Mouse (Mus musculus) neural tube, embryonic 14.5 days (tissue): Measurements from ENCODE around the gene Sh2b2. TPM values are rescaled to one million over a fixed set of nuclear protein-coding genes. Genes with fewer than 3 reads are reported as not detected.

Experiments
- ATAC-seq: fragments of 200-750 bp; cut with Nextera tagmentation; 2 replicates; pipeline ENCODE4 v1.8.0; 2017; ENCODE audit warnings: low read depth, mild to moderate bottlenecking, moderate TSS enrichment, moderate library complexity
- H3K27ac ChIP-seq: fragments of 300-500 bp; sonication (generic); 2 replicates; pipeline ENCODE4 v1.5.1; 2014; ENCODE audit warnings: low read depth, mild to moderate bottlenecking, control low read depth, low read length, moderate library complexity, mixed read lengths
- H3K27me3 ChIP-seq: fragments of 300-500 bp; sonication (generic); 2 replicates; pipeline ENCODE4 v1.6.1; 2014; ENCODE audit warnings: low read length; ENCODE audit not compliant: control insufficient read depth, insufficient read depth
- H3K36me3 ChIP-seq: fragments of 300-500 bp; sonication (generic); 2 replicates; pipeline ENCODE4 v1.6.1; 2014; ENCODE audit warnings: low read length, mixed read lengths; ENCODE audit not compliant: control insufficient read depth, insufficient read depth
- H3K4me1 ChIP-seq: fragments of 300-500 bp; sonication (generic); 2 replicates; pipeline ENCODE4 v1.6.1; 2014; ENCODE audit warnings: low read length; ENCODE audit not compliant: control insufficient read depth, insufficient read depth
- H3K4me2 ChIP-seq: fragments of 300-500 bp; sonication (generic); 2 replicates; pipeline ENCODE4 v1.6.1; 2014; ENCODE audit warnings: mild to moderate bottlenecking, low read depth, low read length, control low read depth
- H3K4me3 ChIP-seq: fragments of 300-500 bp; sonication (generic); 2 replicates; pipeline ENCODE4 v1.5.1; 2014; ENCODE audit warnings: low read depth, low read length, control low read depth, mixed read lengths
- H3K9ac ChIP-seq: fragments of 300-500 bp; sonication (generic); replicated peaks from 2 replicates; pipeline ENCODE4 v1.6.1; 2014; ENCODE audit warnings: low read depth, mild to moderate bottlenecking, control low read depth, low read length, mixed read lengths
- H3K9me3 ChIP-seq: fragments of 300-500 bp; sonication (generic); 2 replicates; pipeline ENCODE4 v1.6.1; 2016; ENCODE audit warnings: low read length; ENCODE audit not compliant: control insufficient read depth
- whole genome bisulfite sequencing: fragments of 180-500 bp; shearing (Covaris S2); extraction: QIAGEN DNeasy Blood & Tissue Kit; methylation state at CpG from one replicate; pipeline ENCODE4 v1.1.7; 2014; 5-methylcytosine and 5-hydroxymethylcytosine counted together
- polyA plus RNA-seq: library from polyadenylated mRNA; unstranded; fragments of >200 nt; fragmentation: Nextera tagmentation; extraction: Ambion mirVana; gene quantifications from 2 replicates; pipeline ENCODE4 v1.2.1, GENCODE M21; 2014

Sh2b2 gene
- polyA plus RNA-seq, 1 experiment from 2014 or later: 23.8 TPM

GRCm38 (mm10) chr5:136179594-136179993 lies 66.8 kb downstream of the Sh2b2 start:
- Histone ChIP-seq H3K36me3 (peaks cover 30% of the 10 kb centered on the region), H3K4me1 (no peaks in the 10 kb centered on the region), H3K27ac (no peak overlapping the region), H3K4me2 (no peak overlapping the region), H3K27me3 (no peaks in the 10 kb centered on the region), H3K9me3 (no peaks in the 10 kb centered on the region), H3K9ac (no peak overlapping the region), H3K4me3 (no peak overlapping the region)
- WGBS: 61% methylated on average over 5 of the region's 5 CpGs
- ATAC-seq: no peak

GRCm38 (mm10) chr5:136173606-136174463 lies 72.5 kb downstream of the Sh2b2 start:
- H3K27ac ChIP-seq: no peak overlapping the region
- H3K4me3 ChIP-seq: no peak overlapping the region
- H3K36me3 ChIP-seq: peaks cover 3% of the 10 kb centered on the region; the same call in 1 of the 2 replicates
- 38% methylated on average over 9 of the region's 9 CpGs for WGBS
- H3K9me3 ChIP-seq: no peaks in the 10 kb centered on the region
- no peak for ATAC-seq
- 0 out of 2 replicates have a peak overlapping the region, but pooled peaks have one; percentile 0 for H3K9ac ChIP-seq
- H3K4me1 ChIP-seq: peaks cover 17% of the 10 kb centered on the region
- H3K27me3 ChIP-seq: no peaks in the 10 kb centered on the region
- no peak overlapping the region for H3K4me2 ChIP-seq

GRCm38 (mm10) chr5:136172939-136173338 lies 73.4 kb downstream of the Sh2b2 start:
- H3K4me3 ChIP-seq: no peak overlapping the region
- no peak overlapping the region for H3K9ac ChIP-seq
- no peak overlapping the region for H3K4me2 ChIP-seq
- no peaks in the 10 kb centered on the region for H3K9me3 ChIP-seq
- H3K27ac ChIP-seq: no peak overlapping the region
- H3K27me3 ChIP-seq: no peaks in the 10 kb centered on the region
- ATAC-seq: no peak
- H3K4me1 ChIP-seq: peaks cover 17% of the 10 kb centered on the region
- H3K36me3 ChIP-seq: no peaks in the 10 kb centered on the region
- 82% methylated on average over 9 of the region's 9 CpGs for WGBS

- Histone ChIP-seq H3K4me3 (peak overlapping the region; percentile 55), H3K36me3 (no peaks in the 10 kb centered on the region), H3K9ac (peak overlapping the region; percentile 32; the same call in 1 of the 2 replicates), H3K9me3 (no peaks in the 10 kb centered on the region), H3K4me1 (peaks cover 17% of the 10 kb centered on the region), H3K4me2 (peak overlapping the region; percentile 86), H3K27me3 (no peaks in the 10 kb centered on the region), H3K27ac (peak overlapping the region; percentile 77; the same call in 1 of the 2 replicates)
- whole genome bisulfite sequencing: 38% methylated on average over 17 of the region's 17 CpGs
- ATAC-seq: peak; percentile 35
These were observed 74.7 kb downstream of the Sh2b2 start for GRCm38 (mm10) chr5:136171363-136172341.

GRCm38 (mm10) chr5:136170512-136171362 lies 75.6 kb downstream of the Sh2b2 start, which contains the start of gene Orai2:
Gene Orai2, minus strand, starts transcription at chr5:136170713.
- Histone ChIP-seq H3K27ac (peak within 1 kb of the TSS; percentile 77), H3K9me3 (no peaks in the 10 kb centered on the region), H3K9ac (peak within 1 kb of the TSS; percentile 72), H3K4me1 (peaks cover 17% of the 10 kb centered on the region), H3K36me3 (no peaks in the 10 kb centered on the region), H3K27me3 (no peaks in the 10 kb centered on the region), H3K4me3 (peak within 1 kb of the TSS; percentile 55), H3K4me2 (peak within 1 kb of the TSS; percentile 86)
- WGBS: 4% methylated on average over 47 of the region's 49 CpGs
- ATAC-seq: peak; percentile 89

- H3K9me3 ChIP-seq: no peaks in the 10 kb centered on the region
- peak overlapping the region; percentile 72 for H3K9ac ChIP-seq
- H3K27me3 ChIP-seq: no peaks in the 10 kb centered on the region
- peak overlapping the region; percentile 77 for H3K27ac ChIP-seq
- H3K4me2 ChIP-seq: peak overlapping the region; percentile 86
- no peak for ATAC-seq
- WGBS: 12% methylated on average over 15 of the region's 15 CpGs
- peak overlapping the region; percentile 55 for H3K4me3 ChIP-seq
- H3K4me1 ChIP-seq: peaks cover 17% of the 10 kb centered on the region
- no peaks in the 10 kb centered on the region for H3K36me3 ChIP-seq
These were observed 76.5 kb downstream of the Sh2b2 start for GRCm38 (mm10) chr5:136169626-136170511.
